23 mouse cellular contexts compared by ENCODE assay signal in genomic region chr7:50887625-50888024, GRCm38 (mm10).
DNase-seq lines count a peak whose midpoint lies in the region; ATAC-seq lines count a peak whose summit lies in the region.
"Had no signal": no experiment of that assay in that cellular context is flagged by ENCODE, and none has a peak within 500 bp of the region (broad histone marks: within the 10 kb centered on the region; RNA-seq: fewer than 3 reads in every experiment).

No protein-coding gene starts in this region.

- WGBS in neural tube, embryonic 12.5 days: 62% methylated on average over 3 of the region's 3 CpGs
- WGBS in kidney, embryonic 16.5 days: 50% methylated on average over 3 of the region's 3 CpGs

- H3K9ac ChIP-seq in neural tube, embryonic 12.5 days: no peak overlapping the region
- no peak overlapping the region for H3K9ac ChIP-seq in kidney, embryonic 16.5 days (replicated peaks; ENCODE audit: low read length)
- H3K9ac ChIP-seq: forebrain, postnatal 0 days; limb, embryonic 12.5 days; liver, postnatal 0 days had no signal

- H3K27ac ChIP-seq in neural tube, embryonic 12.5 days: no peak overlapping the region
- no peak overlapping the region for H3K27ac ChIP-seq in kidney, embryonic 16.5 days (ENCODE audit: low read length)
- H3K27ac ChIP-seq: layer of hippocampus, adult 2 months; limb, embryonic 12.5 days; midbrain, embryonic 10.5 days had no signal

- peak; percentile 24 to 39 for DNase-seq in cerebellum, postnatal 10 days
- DNase-seq in cerebellum, postnatal 14 days: no peak
- DNase-seq in heart, adult 11 months: peak; percentile 15
- DNase-seq in heart, postnatal 4 days: no peak
- DNase-seq in neural tube, embryonic 10.5 days (ENCODE audit: extremely low spot score, low spot score): no peak
- DNase-seq: adrenal gland, adult 8-10 months; cerebellum, adult 8-10 months; forebrain, postnatal 0 days; gastrocnemius, postnatal 25 days; kidney, adult 2 months; kidney, postnatal 25 days; liver, postnatal 0 days; lung, postnatal 10 days; thymus, adult 18-20 months; thymus, postnatal 36 days had no signal

- H3K36me3 ChIP-seq in neural tube, embryonic 12.5 days: no peaks in the 10 kb centered on the region
- no peaks in the 10 kb centered on the region for H3K36me3 ChIP-seq in kidney, embryonic 16.5 days (ENCODE audit: insufficient read depth, low read length)
- H3K36me3 ChIP-seq: limb, embryonic 12.5 days; midbrain, embryonic 10.5 days had no signal

- no peak overlapping the region for H3K4me3 ChIP-seq in neural tube, embryonic 12.5 days
- H3K4me3 ChIP-seq in kidney, embryonic 16.5 days (ENCODE audit: low read length): no peak overlapping the region
- H3K4me3 ChIP-seq: layer of hippocampus, adult 2 months; limb, embryonic 12.5 days; midbrain, embryonic 10.5 days had no signal

- no peak overlapping the region for H3K4me2 ChIP-seq in neural tube, embryonic 12.5 days (replicated peaks)
- no peak overlapping the region for H3K4me2 ChIP-seq in kidney, embryonic 16.5 days (replicated peaks; ENCODE audit: low read depth, low read length)
- H3K4me2 ChIP-seq: limb, embryonic 12.5 days; liver, embryonic 11.5 days had no signal

- 0 out of 2 replicates have a peak, but pooled peaks have one; percentile 29 for ATAC-seq in neural tube, embryonic 12.5 days (ENCODE audit: low FRiP score, low read depth)
- no peak for ATAC-seq in kidney, embryonic 16.5 days (ENCODE audit: low FRiP score, low TSS enrichment)
- ATAC-seq: activated CD4-positive, CD25-positive, alpha-beta regulatory T cell, adult 4 months; forebrain, postnatal 0 days; inflammation-experienced regulatory T-cells, adult 6 months; liver, postnatal 0 days had no signal

- no peaks in the 10 kb centered on the region for H3K4me1 ChIP-seq in neural tube, embryonic 12.5 days
- no peaks in the 10 kb centered on the region for H3K4me1 ChIP-seq in kidney, embryonic 16.5 days (ENCODE audit: insufficient read depth, low read length)
- H3K4me1 ChIP-seq: limb, embryonic 12.5 days; midbrain, embryonic 10.5 days had no signal

- H3K9me3 ChIP-seq in neural tube, embryonic 12.5 days: no peaks in the 10 kb centered on the region
- H3K9me3 ChIP-seq in kidney, embryonic 16.5 days (ENCODE audit: low read length): no peaks in the 10 kb centered on the region
- H3K9me3 ChIP-seq: limb, embryonic 12.5 days; midbrain, embryonic 10.5 days had no signal

- H3K27me3 ChIP-seq in neural tube, embryonic 12.5 days (replicated peaks): no peaks in the 10 kb centered on the region
- no peaks in the 10 kb centered on the region for H3K27me3 ChIP-seq in kidney, embryonic 16.5 days (ENCODE audit: insufficient read depth, low read length)
- H3K27me3 ChIP-seq: limb, embryonic 12.5 days had no signal

Comparison
In these comparisons a context has a peak if more than half of its experiments do, and no peak if none do; other contexts are left out.
1. DNase-seq: peak in cerebellum, postnatal 10 days (2 of 2) and heart, adult 11 months (single experiment); none in cerebellum, postnatal 14 days (0 of 2), heart, postnatal 4 days (single experiment) and neural tube, embryonic 10.5 days (single experiment).